Mouse (Mus musculus) layer of hippocampus, adult 9-11 months (tissue): ENCODE measurements around the gene Acss3.
A peak's percentile ranks its signal among the peaks of the same experiment; 100 is the strongest.

Source experiments
- DNase-seq: peaks from one replicate; pipeline ENCODE4 v3.0.0; 2022

Acss3 gene

GRCm38 (mm10) chr10:107123529-107124335 lies at the start of gene Acss3:
Gene Acss3 (minus strand): TSS chr10:107123668.
- DNase-seq = peak; percentile 4

- no peak for DNase-seq
Observed at GRCm38 (mm10) chr10:107172003-107172689, 48.7 kb upstream of the Acss3 start.

- DNase-seq = no peak
Observed at GRCm38 (mm10) chr10:107166486-107166885, 43.0 kb upstream of the Acss3 start.

GRCm38 (mm10) chr10:107148759-107149158 lies 25.3 kb upstream of the Acss3 start:
- DNase-seq = no peak

- no peak for DNase-seq
Observed at GRCm38 (mm10) chr10:107144016-107144415, 20.5 kb upstream of the Acss3 start.

GRCm38 (mm10) chr10:107142910-107143309 lies 19.4 kb upstream of the Acss3 start:
- DNase-seq = no peak

GRCm38 (mm10) chr10:107122744-107123528 lies 532 bp downstream of the Acss3 start:
- DNase-seq = no peak

GRCm38 (mm10) chr10:107121301-107121700 lies 2.2 kb downstream of the Acss3 start:
- no peak for DNase-seq

GRCm38 (mm10) chr10:107119135-107119534 lies 4.3 kb downstream of the Acss3 start:
- DNase-seq = no peak

GRCm38 (mm10) chr10:107116709-107117267 lies 6.7 kb downstream of the Acss3 start:
- DNase-seq = no peak

GRCm38 (mm10) chr10:107115930-107116642 lies 7.4 kb downstream of the Acss3 start:
- no peak for DNase-seq

- no peak for DNase-seq
Observed at GRCm38 (mm10) chr10:107115121-107115520, 8.3 kb downstream of the Acss3 start.

- peak; percentile 5 for DNase-seq
Observed at GRCm38 (mm10) chr10:107094452-107094851, 29.0 kb downstream of the Acss3 start.

GRCm38 (mm10) chr10:107053846-107054624 lies 69.4 kb downstream of the Acss3 start:
- DNase-seq = no peak

- DNase-seq = no peak
Observed at GRCm38 (mm10) chr10:107050489-107050888, 73.0 kb downstream of the Acss3 start.

- peak; percentile 78 for DNase-seq
Observed at GRCm38 (mm10) chr10:107042656-107043055, 80.8 kb downstream of the Acss3 start.

- no peak for DNase-seq
Observed at GRCm38 (mm10) chr10:107040837-107041236, 82.6 kb downstream of the Acss3 start.

- DNase-seq = no peak
Observed at GRCm38 (mm10) chr10:107040378-107040777, 83.1 kb downstream of the Acss3 start.

GRCm38 (mm10) chr10:107039211-107039610 lies 84.3 kb downstream of the Acss3 start:
- DNase-seq = no peak

GRCm38 (mm10) chr10:107024254-107024653 lies 99.2 kb downstream of the Acss3 start:
- no peak for DNase-seq

- no peak for DNase-seq
Observed at GRCm38 (mm10) chr10:107021118-107021517, 102.3 kb downstream of the Acss3 start.

- no peak for DNase-seq
Observed at GRCm38 (mm10) chr10:107011142-107011541, 112.3 kb downstream of the Acss3 start.
